Mouse (Mus musculus) spleen, embryonic (tissue): ENCODE measurements around the gene Gm6169.
"Not testable (repeated sequence)": the region's sequence is repeated elsewhere in the genome, so short reads cannot be mapped to it uniquely, and the experiment has no call there.

Source experiments
- CTCF ChIA-PET: fragments of 350-600 bp; sonication (Branson Sonifier 250); formaldehyde crosslinking; loops from one replicate; lab custom pipeline; 2022; lab: Charles Lee

Gm6169 gene

GRCm38 (mm10) chr13:97099187-97099852, at the start of gene Gm6169:
TSS of gene Gm6169 (minus strand) at chr13:97099237.
- CTCF ChIA-PET = interaction anchor here (0.6 kb wide), 2 partner anchors 1068 to 1200 kb away, joined by 3 to 4 read pairs; no protein-coding TSS in a partner anchor

DNA sequence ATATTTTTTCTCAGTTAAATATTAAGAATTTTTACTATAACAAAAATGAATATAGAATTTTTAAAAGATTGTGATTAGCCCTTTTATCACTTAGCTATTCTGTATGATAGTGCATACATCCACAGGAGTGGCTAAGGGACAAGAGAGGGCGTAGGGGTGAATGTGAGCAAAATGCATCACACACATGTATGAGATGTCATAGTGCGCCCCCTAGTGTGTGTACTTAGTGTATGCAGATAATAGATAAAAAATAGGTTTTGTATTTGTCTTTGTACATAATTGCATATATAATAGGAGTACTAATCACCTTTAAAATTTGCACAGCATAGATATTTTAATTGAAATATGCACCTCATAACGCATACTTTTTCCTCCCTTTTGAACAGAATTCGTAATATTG, 46.8 kb upstream of the Gm6169 start:
- CTCF ChIA-PET = interaction anchor here (0.6 to 0.8 kb wide), 2 partner anchors 8 to 35 kb away, joined by 3 read pairs; partner anchors contain the start of genes Gfm2 and Nsa2

GRCm38 (mm10) chr13:97142321-97142720, 43.3 kb upstream of the Gm6169 start:
- CTCF ChIA-PET = no interaction called here

DNA sequence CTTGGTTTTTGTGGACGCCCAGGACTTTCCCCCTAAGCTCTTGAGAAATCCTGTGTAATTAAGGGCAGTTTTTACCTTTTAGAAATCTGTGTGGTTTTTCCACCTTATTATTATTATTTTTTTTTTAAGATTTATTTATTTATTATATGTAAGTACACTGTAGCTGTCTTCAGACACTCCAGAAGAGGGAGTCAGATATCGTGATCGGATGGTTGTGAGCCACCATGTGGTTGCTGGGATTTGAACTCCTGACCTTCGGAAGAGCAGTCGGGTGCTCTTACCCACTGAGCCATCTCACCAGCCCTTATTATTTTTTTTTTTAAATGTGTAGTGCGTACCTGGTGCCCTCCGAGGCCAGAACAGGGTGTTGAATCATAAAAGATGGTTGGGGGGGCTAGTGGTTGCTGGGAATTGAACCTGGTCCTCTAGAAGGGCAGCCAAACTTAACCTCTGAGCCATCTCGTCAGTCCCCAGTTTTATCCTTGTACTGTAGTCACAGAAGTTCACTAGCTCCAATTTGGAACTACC, 39.4 kb upstream of the Gm6169 start:
- CTCF ChIA-PET = interaction anchor here (1.1 kb wide), 1 partner anchor 8 kb away, joined by 3 read pairs; no protein-coding TSS in a partner anchor

GRCm38 (mm10) chr13:97137466-97138400, 38.7 kb upstream of the Gm6169 start, which contains the start of the genes Gfm2 and Nsa2:
TSS of gene Gfm2 (plus strand) at chr13:97137937.
TSS of gene Nsa2 (minus strand) at chr13:97137937.
- CTCF ChIA-PET = interaction anchor here (1.1 to 1.4 kb wide), 2 partner anchors 9 to 102 kb away, joined by 3 read pairs; partner anchors contain the start of gene Enc1

DNA sequence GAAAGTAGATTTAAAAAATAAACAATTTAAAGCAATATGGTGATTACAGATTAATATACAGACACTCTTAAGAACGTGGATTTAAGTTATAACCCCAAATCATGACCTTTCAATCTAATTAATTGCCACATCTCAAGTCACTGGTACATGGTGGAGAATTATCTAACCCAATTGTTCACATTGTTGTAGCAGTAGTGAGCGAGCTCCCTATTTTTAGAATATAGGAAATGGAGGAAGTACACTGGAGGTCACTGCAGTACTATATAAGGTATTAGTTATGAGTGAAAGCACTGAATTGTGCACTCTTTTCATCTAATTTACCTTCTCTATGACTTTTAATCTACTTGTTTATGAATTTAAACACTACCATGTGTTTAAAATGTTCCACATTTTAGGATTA, 31.4 kb upstream of the Gm6169 start:
- CTCF ChIA-PET = not testable (repeated sequence)

DNA sequence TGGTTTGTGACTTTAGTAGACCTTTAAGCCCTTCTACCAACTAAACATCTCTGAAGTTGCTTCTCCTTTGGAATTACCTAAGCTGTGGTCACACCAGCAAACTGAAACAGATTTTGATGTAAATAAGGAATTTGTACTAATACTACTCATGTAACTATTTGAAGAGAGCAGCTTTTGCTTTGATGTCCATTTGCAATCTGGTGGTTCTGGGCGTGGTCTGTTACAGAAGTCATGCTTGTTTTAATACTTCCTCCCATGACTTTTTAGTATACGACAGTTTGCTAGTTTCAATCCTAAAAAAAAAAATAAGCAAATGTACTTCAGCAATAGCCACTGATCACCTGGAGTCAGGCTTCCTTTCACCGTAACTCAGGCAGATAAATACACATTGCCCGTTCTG, 30.6 kb upstream of the Gm6169 start:
- CTCF ChIA-PET = not testable (repeated sequence)

- CTCF ChIA-PET = no interaction called here
These were observed 22.3 kb upstream of the Gm6169 start for GRCm38 (mm10) chr13:97121341-97121740.

DNA sequence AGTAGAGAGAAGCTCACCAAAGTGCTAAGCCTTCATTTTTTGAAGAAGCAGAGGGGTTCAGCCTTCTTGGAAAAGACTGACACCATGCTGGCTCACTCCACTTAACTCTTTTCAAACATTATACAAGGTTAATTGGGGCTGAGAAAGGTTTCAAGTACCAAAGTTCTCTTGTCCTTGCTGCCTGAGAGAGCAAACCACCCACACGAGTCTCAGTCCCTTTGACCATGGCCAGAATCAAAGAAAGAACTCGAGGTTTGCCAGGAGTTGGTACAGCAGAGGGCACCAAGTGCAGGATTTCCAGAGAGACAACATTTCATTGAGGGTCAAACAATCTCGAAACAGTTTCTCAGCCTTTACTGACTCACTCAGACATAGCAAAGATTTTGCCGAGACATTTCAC, 10.0 kb upstream of the Gm6169 start:
- CTCF ChIA-PET = no interaction called here

GRCm38 (mm10) chr13:97107721-97108120, 8.7 kb upstream of the Gm6169 start:
- CTCF ChIA-PET = not testable (repeated sequence)

- CTCF ChIA-PET = no interaction called here
These were observed 6.0 kb upstream of the Gm6169 start for GRCm38 (mm10) chr13:97104996-97105395.

- CTCF ChIA-PET = no interaction called here
These were observed 3.3 kb downstream of the Gm6169 start for GRCm38 (mm10) chr13:97095726-97096125.

DNA sequence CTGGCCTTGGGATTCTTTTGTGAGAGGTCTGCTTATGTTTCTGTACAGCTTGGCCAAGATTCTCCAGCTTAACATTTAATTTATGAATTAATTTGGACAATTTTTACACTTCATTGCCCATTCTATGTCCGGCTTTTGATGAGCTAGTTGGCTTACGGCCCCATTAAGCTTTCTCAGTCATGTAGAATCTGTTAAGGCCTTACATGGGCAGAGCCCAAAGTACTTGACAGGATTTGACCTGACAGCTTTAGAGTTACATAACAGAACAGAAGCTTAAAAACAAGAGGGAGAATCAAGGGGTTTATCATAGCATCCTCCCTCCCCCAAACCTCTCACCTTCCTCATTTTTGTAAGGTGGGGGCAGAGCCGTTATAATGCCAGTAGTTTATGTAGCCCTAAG, 10.9 kb downstream of the Gm6169 start:
- CTCF ChIA-PET = no interaction called here

DNA sequence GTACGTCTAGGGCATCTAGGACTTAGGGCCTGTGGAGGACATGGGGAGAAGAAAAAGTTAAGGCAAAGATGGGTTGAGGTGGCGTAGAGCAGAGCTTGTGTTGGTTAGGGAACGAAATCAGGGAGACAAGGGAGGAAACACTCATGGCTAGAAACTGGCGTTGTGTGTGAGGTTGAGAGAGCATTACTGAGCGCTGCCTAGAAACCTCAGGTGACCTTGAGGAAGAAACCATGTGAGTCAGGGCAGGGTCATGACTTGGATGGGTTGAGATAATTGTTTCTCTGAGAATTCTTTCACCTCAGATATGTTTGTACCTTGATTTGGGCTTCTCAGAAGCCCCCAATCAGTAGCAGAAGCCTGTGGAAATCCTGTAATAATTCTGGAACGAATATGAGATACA, 11.6 kb downstream of the Gm6169 start:
- CTCF ChIA-PET = no interaction called here

DNA sequence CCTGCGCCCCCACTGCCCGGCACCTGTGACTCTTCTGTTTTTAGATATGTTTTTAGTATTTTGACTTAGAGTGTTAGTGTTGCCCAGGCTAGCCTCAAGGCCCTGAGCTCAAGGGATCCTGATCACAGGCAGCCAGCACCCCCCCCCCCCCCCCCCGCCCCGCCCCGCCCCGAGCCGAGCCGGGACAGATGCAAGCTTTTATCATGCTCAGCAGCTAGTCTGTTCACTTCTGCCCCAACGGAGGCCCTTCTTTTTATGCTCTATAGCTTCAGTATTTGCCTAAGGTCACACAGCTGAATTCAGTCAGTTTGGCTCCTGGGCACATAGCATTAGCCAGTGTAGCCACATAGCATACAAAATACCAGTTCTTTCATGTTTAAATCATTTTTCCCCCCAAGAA, 12.7 kb downstream of the Gm6169 start:
- CTCF ChIA-PET = no interaction called here

DNA sequence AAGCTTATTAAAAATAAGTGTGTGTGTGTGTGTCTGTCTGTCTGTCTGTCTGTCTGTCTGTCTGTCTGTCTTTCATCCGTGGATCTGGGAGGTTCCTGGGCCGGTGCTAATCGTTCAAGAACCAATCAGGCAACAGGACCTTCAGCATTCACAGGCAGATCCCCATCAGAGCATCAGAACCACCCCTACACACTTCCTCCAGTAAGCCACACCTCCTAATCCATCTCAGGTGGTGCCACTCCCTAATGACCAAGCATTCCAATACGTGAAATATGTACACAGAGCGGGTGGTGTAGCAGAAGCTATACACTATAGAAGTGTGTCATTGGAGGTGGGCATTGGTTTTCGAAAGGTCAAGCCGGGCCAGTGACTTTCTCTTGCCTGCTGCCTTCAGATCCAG, 16.6 kb downstream of the Gm6169 start:
- CTCF ChIA-PET = no interaction called here

GRCm38 (mm10) chr13:97080615-97081014, 18.4 kb downstream of the Gm6169 start:
- CTCF ChIA-PET = no interaction called here

GRCm38 (mm10) chr13:97080201-97080600, 18.8 kb downstream of the Gm6169 start:
- CTCF ChIA-PET = no interaction called here

GRCm38 (mm10) chr13:97077556-97077955, 21.5 kb downstream of the Gm6169 start:
- CTCF ChIA-PET = no interaction called here

DNA sequence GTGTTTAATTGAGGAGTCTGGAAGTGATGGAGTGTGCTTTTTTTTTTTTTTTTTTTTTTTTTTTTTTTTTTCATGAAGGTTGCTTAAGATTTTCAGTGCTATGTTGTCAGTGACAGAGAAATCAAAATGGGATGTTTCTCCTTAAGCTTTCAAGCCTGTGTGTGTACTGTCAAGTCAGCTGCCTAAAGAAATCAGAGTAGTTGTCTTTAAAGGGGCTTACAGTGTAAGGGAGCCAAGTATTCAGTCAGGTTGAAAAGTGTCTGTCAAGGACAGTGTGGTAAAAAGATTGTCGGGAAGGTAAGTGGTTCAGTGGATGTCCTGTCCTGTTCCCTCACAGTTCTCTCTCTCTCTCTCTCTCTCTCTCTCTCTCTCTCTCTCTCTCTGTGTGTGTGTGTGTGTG, 25.5 kb downstream of the Gm6169 start:
- CTCF ChIA-PET = no interaction called here

DNA sequence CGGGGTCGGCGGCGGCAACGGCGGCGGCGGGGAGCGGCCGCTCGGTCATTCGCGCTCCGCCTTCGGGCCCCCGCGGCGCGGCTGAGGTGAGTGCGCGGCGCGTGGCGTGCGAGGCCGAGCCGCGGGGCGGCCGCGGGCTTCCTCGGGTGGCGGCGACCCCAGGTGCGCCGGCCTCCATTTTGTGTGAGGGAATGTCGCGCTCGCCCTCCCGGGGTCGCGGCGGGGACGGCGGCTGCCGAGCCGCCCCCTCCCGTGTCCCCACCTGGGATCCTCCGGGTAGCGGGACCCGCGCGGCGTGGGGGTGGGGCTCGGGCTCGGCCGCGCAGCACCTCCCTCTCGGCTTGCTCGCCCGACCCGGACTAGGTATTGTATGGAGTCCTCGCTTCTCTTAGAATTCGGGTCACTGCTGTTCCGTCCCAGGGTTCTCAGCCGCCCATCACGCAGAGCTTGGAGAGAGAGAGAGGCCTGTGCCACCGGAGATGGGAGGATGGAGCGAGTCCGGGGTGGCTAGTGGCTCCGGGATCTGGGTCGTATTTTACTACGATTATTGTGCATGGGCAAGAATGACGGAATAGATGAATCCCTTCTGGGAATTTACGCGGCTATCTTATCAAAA, 27.3 kb downstream of the Gm6169 start:
- CTCF ChIA-PET = no interaction called here
